Mouse (Mus musculus): ENCODE results near the gene Tmbim4. TPM values are rescaled to one million over a fixed set of nuclear protein-coding genes. Genes with fewer than 3 reads are reported as not detected.

The Tmbim4 gene
- polyA plus RNA-seq (2012; rRNA removed) = 112 and 135 TPM in 2 replicates

DNA sequence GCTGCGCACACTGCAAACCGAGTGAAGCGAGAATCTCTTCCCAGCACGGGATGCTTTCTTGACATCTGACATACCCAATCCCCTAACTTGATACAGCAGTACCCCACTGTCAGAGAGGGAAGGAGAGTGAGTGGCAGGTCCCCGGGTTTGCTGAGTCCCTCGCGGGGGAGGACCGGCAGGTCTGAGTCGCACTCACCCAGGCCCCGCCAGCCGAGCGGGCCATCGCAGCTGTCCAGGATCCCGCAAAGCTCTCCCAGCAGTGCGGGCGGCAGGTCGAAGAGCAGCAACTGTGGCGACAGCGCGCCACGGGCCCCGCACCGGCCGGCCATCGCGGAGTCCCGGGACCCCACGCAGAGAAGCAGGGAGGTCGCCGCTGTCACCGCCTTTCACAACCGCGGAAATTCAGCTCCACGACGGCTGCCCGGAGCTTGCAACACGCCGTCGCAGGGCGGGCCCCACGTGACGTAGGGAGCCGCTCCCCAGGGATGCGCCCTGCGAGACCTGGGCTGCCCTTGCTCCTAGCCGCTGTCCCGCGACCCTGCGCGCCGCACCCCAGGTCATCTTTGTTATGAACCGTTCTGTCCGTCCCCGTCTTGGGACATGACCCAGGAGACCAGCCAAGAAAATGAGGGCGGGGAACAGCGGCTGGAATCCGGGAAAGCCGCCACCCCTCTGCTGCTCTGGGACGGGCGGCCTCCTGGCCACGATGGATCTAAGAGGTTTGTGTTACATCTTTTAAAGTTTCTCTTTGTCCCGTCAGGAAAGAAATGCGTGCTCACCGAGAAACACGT, at the start of gene Tmbim4:
TSS of gene Tmbim4 (plus strand) at position 460 of the 791 bp plus-strand sequence.
- peak; percentile 65 for DNase-seq (ENCODE audit: low spot score)

DNA sequence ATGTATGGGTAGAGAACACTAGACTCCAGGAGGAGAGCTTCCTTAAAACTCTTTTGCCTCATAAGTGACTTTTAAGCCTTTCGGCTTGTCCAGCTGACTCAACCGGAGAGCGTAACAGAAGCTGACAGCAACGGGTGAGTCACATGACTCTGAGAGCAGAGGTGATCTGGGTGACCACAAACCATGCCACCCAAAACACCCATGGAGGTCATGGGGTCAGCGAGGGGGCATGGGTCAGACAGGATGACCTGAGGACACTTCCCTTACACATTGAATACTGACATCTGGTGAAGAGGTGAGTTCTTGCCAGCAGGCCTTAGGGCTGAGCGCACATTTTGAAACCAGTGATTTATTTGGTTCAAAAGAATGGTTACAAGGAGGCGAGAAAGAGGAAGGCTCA, 49.7 kb upstream of the Tmbim4 start:
- DNase-seq (ENCODE audit: low spot score) = no peak

DNA sequence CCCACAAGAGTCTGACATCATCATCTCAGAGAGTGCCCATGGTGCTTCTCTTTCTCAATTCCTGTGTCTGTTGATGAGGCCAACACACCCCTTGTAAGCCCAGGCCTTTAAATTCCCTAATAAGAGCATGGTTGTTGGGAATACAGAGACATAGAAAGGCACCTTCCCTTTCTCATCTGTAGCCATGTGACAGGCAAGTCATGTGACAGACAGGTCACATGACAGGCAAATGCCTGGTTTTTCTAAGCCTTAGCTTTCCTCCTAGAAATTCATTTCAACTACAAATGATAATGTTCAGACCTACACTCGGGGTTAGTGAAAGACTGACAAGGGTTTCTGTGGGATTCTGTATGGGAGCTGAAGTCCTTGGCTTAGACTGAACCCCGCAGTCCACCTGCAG, 47.5 kb upstream of the Tmbim4 start:
- no peak for DNase-seq (ENCODE audit: low spot score)

- DNase-seq (ENCODE audit: low spot score) = no peak
These were observed 40.9 kb upstream of the Tmbim4 start for GRCm38 (mm10) chr10:120160533-120160932.

GRCm38 (mm10) chr10:120162840-120163239, 38.5 kb upstream of the Tmbim4 start:
- DNase-seq (ENCODE audit: low spot score) = no peak

DNA sequence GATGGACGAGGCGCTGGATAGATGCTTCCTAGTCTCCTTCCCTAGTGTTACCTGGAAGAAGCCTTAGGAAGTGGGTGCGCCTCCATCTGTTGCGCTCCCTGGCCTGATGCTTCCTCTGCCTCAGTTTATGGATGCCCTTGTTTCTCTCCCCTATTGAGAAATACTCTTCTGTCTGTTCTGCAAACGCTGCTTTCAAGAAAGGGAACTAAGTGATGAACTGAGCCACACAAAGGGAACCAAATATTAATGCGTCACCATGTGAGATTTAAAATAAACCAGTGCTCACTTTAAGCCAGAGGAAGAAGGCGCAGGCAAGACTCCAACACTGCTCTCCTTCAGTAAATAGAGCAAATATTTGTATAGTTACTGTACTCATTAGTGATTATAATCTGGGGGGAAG, 37.9 kb upstream of the Tmbim4 start:
- DNase-seq (ENCODE audit: low spot score) = no peak

DNA sequence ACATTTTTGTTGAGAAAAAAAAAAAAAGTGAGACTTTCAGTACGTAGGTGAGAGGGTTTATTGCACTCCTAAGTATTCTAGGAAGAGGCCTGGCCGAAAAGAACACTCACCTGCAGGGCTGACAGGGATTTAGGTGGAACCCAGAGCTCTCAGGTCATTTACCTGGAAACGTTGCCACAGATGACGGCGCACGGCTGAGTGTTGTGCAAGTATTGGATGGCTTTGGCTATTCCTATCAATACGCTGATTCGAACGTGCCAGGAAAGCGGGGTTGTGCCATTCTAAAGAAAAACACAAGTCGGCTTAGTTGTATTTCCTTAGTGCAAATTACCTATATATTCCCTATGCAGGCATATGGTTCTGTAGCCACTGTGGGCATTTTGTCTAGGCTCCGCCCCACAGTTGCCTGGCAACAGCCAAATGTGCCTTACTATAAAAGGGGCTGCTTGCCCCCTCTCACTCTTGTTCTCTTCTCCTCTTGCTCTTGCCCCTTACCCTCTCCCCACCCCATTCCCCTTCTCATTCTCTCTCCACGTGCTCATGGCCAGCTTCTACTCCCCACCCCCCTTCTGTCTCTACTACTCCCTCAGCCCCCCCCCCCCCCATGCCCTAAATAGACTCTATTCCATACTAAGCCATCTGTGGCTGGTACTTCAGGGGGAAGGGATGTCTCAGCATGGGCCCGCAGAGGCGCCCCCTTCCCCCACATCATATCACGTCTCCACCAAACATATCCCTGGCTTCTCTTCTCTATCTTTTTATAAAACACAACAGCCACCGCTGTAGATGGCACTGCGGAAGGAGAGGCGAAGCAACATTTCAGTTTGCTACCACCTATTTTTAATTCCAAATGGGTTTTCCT, 36.2 kb upstream of the Tmbim4 start:
- DNase-seq (ENCODE audit: low spot score) = no peak

DNA sequence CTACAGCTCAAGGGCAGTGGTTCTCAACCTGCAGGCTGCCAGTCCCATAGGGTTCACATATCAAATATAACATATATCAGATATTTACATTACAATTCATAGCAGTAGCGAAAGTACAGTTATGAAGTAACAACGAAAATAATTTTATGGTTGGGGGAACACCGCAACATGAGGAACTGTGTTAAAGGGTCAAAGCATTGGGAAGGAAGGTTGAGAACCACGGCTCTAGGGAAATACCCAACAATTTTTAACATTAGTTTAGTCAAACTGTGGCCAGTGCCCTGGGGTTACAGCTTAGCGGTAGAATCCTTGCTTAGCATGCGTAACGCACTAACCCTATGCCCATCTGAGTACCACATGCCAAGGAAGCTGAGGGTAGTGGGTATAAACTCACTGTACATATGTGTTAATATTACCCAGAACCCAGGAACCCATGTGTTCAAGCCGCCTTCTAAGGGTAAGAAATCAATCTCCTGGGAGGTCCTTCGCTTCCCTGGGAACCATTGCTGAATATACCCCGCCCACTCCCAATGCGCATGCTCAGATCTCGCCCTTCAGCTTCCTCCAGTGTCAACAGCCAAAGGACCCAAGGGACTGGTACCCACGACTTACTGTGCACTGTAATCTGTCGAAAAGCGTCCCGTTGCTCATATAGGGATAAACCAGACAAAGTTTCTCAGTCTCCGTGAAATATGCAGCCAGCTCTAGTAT, 35.4 kb upstream of the Tmbim4 start:
- no peak for DNase-seq (ENCODE audit: low spot score)

DNA sequence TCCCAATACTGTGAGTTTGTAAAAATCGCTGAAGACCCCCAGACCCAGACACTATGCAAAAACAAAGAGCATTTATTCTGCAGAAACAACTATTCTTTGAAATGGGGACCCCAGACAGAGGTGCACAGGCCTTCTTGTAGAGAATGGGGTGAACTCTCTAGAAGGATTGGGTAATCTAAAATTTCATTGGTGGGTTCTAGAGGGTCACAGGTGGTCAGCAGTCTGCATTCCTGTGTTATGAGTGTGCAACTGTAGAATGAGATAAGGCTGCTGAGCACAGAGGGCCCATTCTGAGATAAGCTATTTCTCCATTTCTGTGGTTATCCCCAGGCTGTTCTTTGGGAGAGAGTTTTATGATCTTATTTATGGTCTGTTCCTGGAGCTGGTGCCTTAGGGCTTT, 33.3 kb upstream of the Tmbim4 start:
- no peak for DNase-seq (ENCODE audit: low spot score)

GRCm38 (mm10) chr10:120169064-120169463, 32.3 kb upstream of the Tmbim4 start:
- DNase-seq (ENCODE audit: low spot score) = no peak

GRCm38 (mm10) chr10:120169841-120170240, 31.5 kb upstream of the Tmbim4 start:
- DNase-seq (ENCODE audit: low spot score) = no peak

DNA sequence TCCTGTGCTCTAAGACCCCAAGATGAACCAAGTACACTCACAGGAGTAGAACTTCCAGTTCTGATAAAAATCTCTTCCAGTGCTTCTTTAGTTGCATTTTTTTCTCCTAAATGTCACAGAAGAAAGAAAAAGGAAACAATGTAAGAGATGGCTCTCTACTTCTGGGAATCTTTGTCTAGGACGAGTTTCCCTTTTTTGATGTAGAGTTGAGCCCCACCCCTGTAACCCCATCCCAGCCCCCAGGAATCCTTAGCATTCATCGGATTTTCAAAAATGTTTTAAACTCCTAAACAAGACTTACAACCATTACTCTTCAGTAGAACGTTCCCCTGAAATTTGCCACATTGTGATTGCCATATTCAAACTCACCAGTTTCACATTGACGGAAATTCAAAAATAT, 31.1 kb upstream of the Tmbim4 start:
- DNase-seq (ENCODE audit: low spot score) = no peak

DNA sequence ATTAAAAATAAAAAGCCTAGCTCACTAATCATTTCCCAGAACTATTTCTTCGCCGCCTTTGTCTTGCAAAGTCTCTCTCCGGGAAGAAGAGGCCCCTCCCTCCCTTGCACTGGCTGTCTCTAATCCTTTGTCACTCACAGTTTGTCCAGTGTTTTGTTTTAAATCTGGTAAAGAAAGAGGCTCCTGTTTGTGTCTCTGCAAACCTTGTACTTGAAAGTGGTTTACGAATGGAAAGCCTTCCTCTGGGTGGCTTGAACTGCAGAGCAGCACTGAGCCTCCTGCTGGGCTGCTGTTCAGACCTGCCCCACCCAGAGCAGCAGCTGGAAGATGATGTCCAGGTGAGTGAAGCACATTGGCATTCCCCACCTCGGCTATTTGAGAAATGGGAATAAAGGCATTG, 30.1 kb upstream of the Tmbim4 start:
- DNase-seq (ENCODE audit: low spot score) = no peak

GRCm38 (mm10) chr10:120174192-120174705, 27.1 kb upstream of the Tmbim4 start:
- no peak for DNase-seq (ENCODE audit: low spot score)

- DNase-seq (ENCODE audit: low spot score) = no peak
These were observed 18.5 kb upstream of the Tmbim4 start for GRCm38 (mm10) chr10:120182887-120183286.

DNA sequence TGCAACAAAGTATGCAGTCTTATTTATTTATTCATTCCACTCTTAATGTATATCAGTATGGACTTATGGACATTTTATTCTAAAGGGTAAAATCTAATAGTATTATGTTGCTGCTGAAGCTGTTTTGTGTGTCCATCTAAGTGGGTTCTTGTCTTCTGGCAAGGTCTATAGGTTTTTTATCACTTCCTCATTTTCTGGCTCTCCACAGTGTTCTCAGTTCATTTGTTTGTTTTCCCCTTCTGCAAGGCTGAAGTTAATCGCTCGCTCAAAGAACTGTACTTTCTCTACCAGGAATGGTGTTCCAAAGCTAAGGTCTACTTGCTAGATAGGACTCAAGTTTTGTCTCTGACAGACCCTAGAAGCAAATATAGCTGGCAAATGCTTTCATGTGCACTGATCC, 18.0 kb upstream of the Tmbim4 start:
- DNase-seq (ENCODE audit: low spot score) = no peak

DNA sequence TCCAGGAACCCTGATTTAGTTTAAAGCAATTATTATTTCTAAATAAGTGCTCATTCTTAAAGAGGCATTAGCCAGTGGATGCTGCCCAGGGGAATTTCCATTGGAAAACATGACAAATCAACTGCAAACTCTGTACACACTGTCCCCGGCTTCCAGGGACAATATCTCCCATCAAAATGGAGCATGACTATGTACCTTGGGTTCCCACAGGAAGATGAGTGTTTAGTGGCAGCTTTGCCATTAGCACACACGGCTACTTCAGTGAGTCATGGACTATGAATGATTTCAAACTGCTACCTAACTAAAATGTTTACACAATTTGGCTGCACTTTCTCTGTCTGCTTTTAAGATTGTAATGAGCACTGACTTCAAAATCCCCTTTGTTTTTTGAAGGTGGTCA, 12.9 kb upstream of the Tmbim4 start:
- DNase-seq (ENCODE audit: low spot score) = no peak

- DNase-seq (ENCODE audit: low spot score) = no peak
These were observed 12.1 kb upstream of the Tmbim4 start for GRCm38 (mm10) chr10:120189276-120189675.

GRCm38 (mm10) chr10:120189782-120190181, 11.6 kb upstream of the Tmbim4 start:
- DNase-seq (ENCODE audit: low spot score) = no peak

- DNase-seq (ENCODE audit: low spot score) = no peak
These were observed 10.2 kb upstream of the Tmbim4 start for GRCm38 (mm10) chr10:120191165-120191564.

DNA sequence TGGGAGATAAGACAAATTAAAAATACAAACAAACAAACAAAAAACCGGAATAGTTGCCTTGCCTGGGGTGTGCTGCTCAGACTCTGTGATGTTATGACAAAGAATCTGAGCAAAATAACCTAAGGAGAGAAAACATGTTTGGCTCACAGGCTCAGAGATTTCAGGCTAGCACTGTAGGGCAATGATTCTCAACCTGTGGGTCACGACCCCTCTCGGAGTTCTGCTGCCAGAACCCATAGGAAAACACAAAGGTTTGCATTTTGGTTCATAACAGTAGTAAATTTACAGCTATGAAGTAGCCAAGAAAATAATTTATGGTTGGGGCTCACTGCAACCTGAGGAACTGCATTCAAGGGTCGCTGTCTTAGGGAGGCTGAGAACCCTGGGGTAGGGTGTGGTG, 9.1 kb upstream of the Tmbim4 start:
- DNase-seq (ENCODE audit: low spot score) = no peak

GRCm38 (mm10) chr10:120193255-120193654, 8.1 kb upstream of the Tmbim4 start:
- DNase-seq (ENCODE audit: low spot score) = no peak
